ENCODE assay signal across 8 mouse cellular contexts in genomic region chr2:163401221-163401620, GRCm38 (mm10). TPM values are rescaled to one million over a fixed set of nuclear protein-coding genes. Genes with fewer than 3 reads are reported as not detected.
DNase-seq lines count a peak whose midpoint lies in the region; ATAC-seq lines count a peak whose summit lies in the region.

No protein-coding gene starts in this region.

- 18% methylated on average over 8 of the region's 8 CpGs for WGBS in forebrain, embryonic 10.5 days
- 10% methylated on average over 8 of the region's 8 CpGs for WGBS in forebrain, embryonic 16.5 days

- no peak overlapping the region for H3K9ac ChIP-seq in forebrain, embryonic 16.5 days (replicated peaks; ENCODE audit: low read depth, low read length)

- peak; percentile 77 for DNase-seq in forebrain, embryonic 10.5 days (ENCODE audit: extremely low spot score, low spot score)
- DNase-seq in cerebellum, postnatal 4 days (ENCODE audit: low spot score in 2 of 2): peak; percentile 63 to 83
- DNase-seq in heart, adult 8-10 months (ENCODE audit: low spot score): peak; percentile 91
- peak; percentile 88 to 89 for DNase-seq in layer of hippocampus, postnatal 10 days (ENCODE audit: low spot score in 2 of 2)
- DNase-seq in lung, postnatal 4 days: peak; percentile 34 to 85
- DNase-seq in right cerebral cortex, postnatal 4 days: peak; percentile 73

- H3K36me3 ChIP-seq in forebrain, embryonic 10.5 days (replicated peaks): peaks cover 13% of the 10 kb centered on the region
- H3K36me3 ChIP-seq in forebrain, embryonic 16.5 days (ENCODE audit: control insufficient read depth, insufficient read depth): 0 out of 2 replicates have a peak, but pooled peaks cover 2% of the 10 kb centered on the region

- H3K27me3 ChIP-seq in forebrain, embryonic 10.5 days (ENCODE audit: poor library complexity, severe bottlenecking): 0 out of 2 replicates have a peak, but pooled peaks cover 4% of the 10 kb centered on the region
- no peaks in the 10 kb centered on the region for H3K27me3 ChIP-seq in forebrain, embryonic 16.5 days (replicated peaks; ENCODE audit: control insufficient read depth, insufficient read depth, low read length)

- peaks cover 15% of the 10 kb centered on the region for H3K4me1 ChIP-seq in forebrain, embryonic 10.5 days
- no peaks in the 10 kb centered on the region; the same call in 1 of the 2 replicates for H3K4me1 ChIP-seq in forebrain, embryonic 16.5 days (replicated peaks; ENCODE audit: control insufficient read depth, insufficient read depth, low read length)

- H3K9me3 ChIP-seq in forebrain, embryonic 10.5 days: no peaks in the 10 kb centered on the region
- H3K9me3 ChIP-seq in forebrain, embryonic 16.5 days (ENCODE audit: control insufficient read depth, low read length): no peaks in the 10 kb centered on the region

- H3K27ac ChIP-seq in forebrain, embryonic 10.5 days: no peak overlapping the region
- H3K27ac ChIP-seq in forebrain, embryonic 16.5 days (ENCODE audit: low read length): no peak overlapping the region

- H3K4me3 ChIP-seq in forebrain, embryonic 10.5 days: no peak overlapping the region
- H3K4me3 ChIP-seq in forebrain, embryonic 16.5 days (replicated peaks; ENCODE audit: low read length): no peak overlapping the region

- no peak overlapping the region for H3K4me2 ChIP-seq in forebrain, embryonic 16.5 days (ENCODE audit: low read length)

- no peak for ATAC-seq in forebrain, embryonic 16.5 days
- peak; percentile 92 for ATAC-seq in activated CD4-positive, CD25-positive, alpha-beta regulatory T cell, adult 4 months

RNA-seq across cellular contexts. Expression of gene Jph2, which starts 3.4 kb away (rescaled TPM):
- polyA plus RNA-seq in forebrain, embryonic 10.5 days (2016; fragmentation: Nextera tagmentation; extraction: Ambion mirVana): 0.34 and 0.47 TPM in 2 replicates
- polyA plus RNA-seq in forebrain, embryonic 16.5 days (2015; fragmentation: Nextera tagmentation; extraction: Ambion mirVana): 0.20 and 0.28 TPM in 2 replicates
- not detected for polyA plus RNA-seq in activated CD4-positive, CD25-positive, alpha-beta regulatory T cell, adult 4 months (2017; shearing (Covaris generic))
- 100 to 1,000 TPM; 423 to 464 (median 433) TPM for total RNA-seq in heart, adult 8-10 months (2022)
- total RNA-seq in layer of hippocampus, postnatal 10 days (2021): 1 to 10 TPM in 1 of 2 experiments, under 1 TPM in 1; 0.78 to 1.0 TPM

RNA-seq across cellular contexts. Expression of gene Oser1, which starts 23.3 kb away (rescaled TPM):
- polyA plus RNA-seq in forebrain, embryonic 10.5 days (2016; fragmentation: Nextera tagmentation; extraction: Ambion mirVana): 86.8 and 95.5 TPM in 2 replicates
- polyA plus RNA-seq in forebrain, embryonic 16.5 days (2015; fragmentation: Nextera tagmentation; extraction: Ambion mirVana): 77.3 and 77.4 TPM in 2 replicates
- polyA plus RNA-seq in activated CD4-positive, CD25-positive, alpha-beta regulatory T cell, adult 4 months (2017; shearing (Covaris generic)): 100 to 1,000 TPM; 107 to 116 TPM
- 10 to 100 TPM; 19.4 to 21.8 (median 20.3) TPM for total RNA-seq in heart, adult 8-10 months (2022)
- total RNA-seq in layer of hippocampus, postnatal 10 days (2021): 10 to 100 TPM; 16.7 to 18.8 TPM

RNA-seq across cellular contexts. Expression of gene Gdap1l1, which starts 37.1 kb away (rescaled TPM):
- 10.0 and 11.8 TPM in 2 replicates for polyA plus RNA-seq in forebrain, embryonic 10.5 days (2016; fragmentation: Nextera tagmentation; extraction: Ambion mirVana)
- polyA plus RNA-seq in forebrain, embryonic 16.5 days (2015; fragmentation: Nextera tagmentation; extraction: Ambion mirVana): 103 and 124 TPM in 2 replicates
- polyA plus RNA-seq in activated CD4-positive, CD25-positive, alpha-beta regulatory T cell, adult 4 months (2017; shearing (Covaris generic)): not detected
- not detected for total RNA-seq in heart, adult 8-10 months (2022)
- total RNA-seq in layer of hippocampus, postnatal 10 days (2021): 100 to 1,000 TPM in 1 of 2 experiments, 10 to 100 TPM in 1; 89.7 to 103 TPM

Comparison
In these comparisons a context has a peak if more than half of its experiments do, and no peak if none do; other contexts are left out.
1. RNA of gene Gdap1l1, which starts 37.1 kb away (polyA plus RNA-seq): 103 to 124 TPM in forebrain, embryonic 16.5 days and 10.0 to 11.8 TPM in forebrain, embryonic 10.5 days; not detected in activated CD4-positive, CD25-positive, alpha-beta regulatory T cell, adult 4 months; every median in the first group is over 10 times any median in the second.
2. Peak in every context shown above with its lines, with median percentiles within 50 percentile points of each other: DNase-seq.